Mouse (Mus musculus) kidney, adult 2 months (tissue): ENCODE data around the gene Znrf4.

Source experiments
- CTCF ChIP-seq: fragments of 200-500 bp; conservative IDR thresholded peaks from 2 replicates; pipeline ENCODE4 v1.5.1; 2011; ENCODE audit warnings: low read depth, mild to moderate bottlenecking, control low read depth, low read length, moderate library complexity, mixed read lengths; ENCODE audit not compliant: insufficient read depth, insufficient read length
- POLR2A ChIP-seq: fragments of 200-500 bp; IDR thresholded peaks from one replicate; pipeline ENCODE4 v1.6.1; 2011; ENCODE audit warnings: low read depth, low read length, control low read depth

DNA sequence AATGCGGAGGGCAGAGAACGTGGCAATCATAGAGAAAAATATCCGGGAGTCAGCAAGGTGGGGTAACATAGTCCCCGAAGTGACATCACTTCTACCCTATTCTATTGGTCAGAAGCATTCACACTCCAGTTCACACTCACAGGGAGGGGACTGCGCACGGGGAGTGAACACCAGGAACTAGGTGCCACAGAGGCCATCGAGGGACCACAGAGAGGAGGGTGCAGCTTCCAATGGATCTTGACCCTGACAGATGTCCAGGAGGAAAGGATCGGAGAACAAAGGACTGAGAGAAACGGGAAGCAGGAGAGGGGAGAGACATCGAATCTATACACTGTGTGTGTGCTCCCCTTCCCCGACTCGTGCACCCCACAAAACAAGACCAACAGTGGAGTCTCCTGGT is 2.7 kb upstream of the Znrf4 start:
- TF ChIP-seq POLR2A (no peak), CTCF (no peak)
